Mouse (Mus musculus) heart, embryonic 15.5 days (tissue): ENCODE measurements around the gene Acin1. TPM values are rescaled to one million over a fixed set of nuclear protein-coding genes. Genes with fewer than 3 reads are reported as not detected.

Source experiments
- ATAC-seq: fragments of 200-750 bp; cut with Nextera tagmentation; replicated peaks from 2 replicates; pipeline ENCODE4 v1.8.0; 2017; ENCODE audit warnings: low read depth, moderate TSS enrichment; ENCODE audit not compliant: insufficient number of reproducible peaks, insufficient read depth, low FRiP score
- H3K27ac ChIP-seq: fragments of 300-500 bp; sonication (generic); 2 replicates; pipeline ENCODE4 v1.5.1; 2015; ENCODE audit warnings: mild to moderate bottlenecking, inconsistent platforms
- H3K27me3 ChIP-seq: fragments of 300-500 bp; sonication (generic); 2 replicates; pipeline ENCODE4 v1.6.1; 2015; ENCODE audit warnings: inconsistent platforms
- H3K36me3 ChIP-seq: fragments of 300-500 bp; sonication (generic); 2 replicates; pipeline ENCODE4 v1.6.1; 2015; ENCODE audit warnings: mild to moderate bottlenecking, inconsistent platforms
- H3K4me1 ChIP-seq: fragments of 300-500 bp; sonication (generic); replicated peaks from 2 replicates; pipeline ENCODE4 v1.6.1; 2015; ENCODE audit warnings: inconsistent platforms
- H3K4me2 ChIP-seq: fragments of 300-500 bp; sonication (generic); 2 replicates; pipeline ENCODE4 v1.6.1; 2015; ENCODE audit warnings: inconsistent platforms, mild to moderate bottlenecking, moderate library complexity
- H3K4me3 ChIP-seq: fragments of 300-500 bp; sonication (generic); 2 replicates; pipeline ENCODE4 v1.5.1; 2015; ENCODE audit warnings: mild to moderate bottlenecking, inconsistent platforms
- H3K9ac ChIP-seq: fragments of 300-500 bp; sonication (generic); 2 replicates; pipeline ENCODE4 v1.6.1; 2015; ENCODE audit warnings: mild to moderate bottlenecking, inconsistent platforms
- H3K9me3 ChIP-seq: fragments of 300-500 bp; sonication (generic); replicated peaks from 2 replicates; pipeline ENCODE4 v1.6.1; 2016; ENCODE audit warnings: inconsistent platforms
- WGBS: fragments of 180-500 bp; shearing (Covaris S2); methylation state at CpG from one replicate; pipeline ENCODE4 v1.1.7; 2015; ENCODE audit warnings: mixed read lengths; 5-methylcytosine and 5-hydroxymethylcytosine counted together
- polyA plus RNA-seq: library from polyadenylated mRNA; unstranded; fragments of >200 nt; fragmentation: Nextera tagmentation; extraction: Ambion mirVana; gene quantifications from 2 replicates; pipeline ENCODE4 v1.2.1, GENCODE M21; 2015

The Acin1 gene
- polyA plus RNA-seq, 1 experiment from 2014 or later, result 75.5 TPM

DNA sequence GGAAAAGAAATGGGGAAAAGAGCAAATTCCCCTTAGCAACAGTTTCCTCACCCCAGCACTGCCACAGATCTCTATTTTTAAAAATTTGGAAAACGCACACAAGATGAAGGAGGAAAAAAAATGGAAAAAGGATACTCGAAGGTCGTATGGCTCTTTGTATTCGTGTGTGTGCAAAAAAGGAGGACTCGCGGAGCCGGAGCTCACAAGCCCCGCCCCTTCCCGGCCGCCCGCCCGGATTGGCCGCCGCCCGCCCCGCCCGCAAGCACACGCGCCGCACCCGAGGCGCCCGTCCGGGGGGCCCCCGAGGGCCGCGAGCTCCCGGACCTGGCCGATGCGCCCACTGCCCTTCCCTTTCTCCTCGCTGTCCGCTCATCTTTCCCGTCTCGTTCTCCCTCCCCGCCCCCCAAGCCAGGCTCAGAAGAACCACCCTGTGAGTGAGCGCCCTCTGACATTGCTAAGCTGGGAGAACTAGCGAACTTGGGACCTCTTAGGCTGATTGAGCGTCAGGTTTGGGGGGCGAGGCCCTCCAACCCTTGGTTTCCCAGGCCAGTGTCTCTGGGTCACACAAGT, 80.9 kb downstream of the Acin1 start, which contains the start of gene 4931414P19Rik:
Gene 4931414P19Rik (minus strand): TSS at position 242 of the 570 bp plus-strand sequence.
- H3K27ac ChIP-seq, result peak within 1 kb of the TSS; percentile 85
- WGBS, result under 1% methylated on average over 39 of the region's 39 CpGs

DNA sequence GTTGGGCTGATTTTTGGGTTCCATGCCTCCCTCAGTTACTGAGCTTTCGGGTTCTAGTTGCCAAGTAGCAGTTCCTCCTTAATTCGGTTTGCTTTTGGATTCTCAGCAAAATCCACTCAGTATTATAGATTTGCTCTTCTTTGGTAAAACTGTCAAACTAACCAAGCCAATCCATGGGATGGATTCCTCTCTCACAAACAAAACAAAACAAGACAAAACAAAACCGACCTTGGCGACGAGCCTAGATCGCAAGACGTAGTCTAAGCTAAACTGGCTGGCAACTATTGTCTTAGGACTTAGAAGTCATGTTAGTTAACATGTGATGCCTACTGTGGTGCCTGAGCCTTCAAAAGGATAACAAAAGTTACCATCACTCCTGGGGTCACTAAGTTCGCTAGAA, 83.0 kb downstream of the Acin1 start:
- Histone ChIP-seq H3K27me3 (no peaks in the 10 kb centered on the region), H3K9me3 (no peaks in the 10 kb centered on the region), H3K9ac (no peak overlapping the region), H3K4me1 (peaks cover 20% of the 10 kb centered on the region), H3K4me3 (peak overlapping the region; percentile 83), H3K4me2 (peak overlapping the region; percentile 69), H3K27ac (peak overlapping the region; percentile 98), H3K36me3 (no peaks in the 10 kb centered on the region)
- no peak for ATAC-seq
- 82% methylated on average over 8 of the region's 8 CpGs for WGBS

More for the DNA sequence above, 80.9 kb downstream of the Acin1 start, which contains the start of gene 4931414P19Rik:
- peak within 1 kb of the TSS; percentile 66 for H3K9ac ChIP-seq
- H3K4me2 ChIP-seq, result peak within 1 kb of the TSS; percentile 77
- peak within 1 kb of the TSS; percentile 64 for H3K4me3 ChIP-seq
- no peaks in the 10 kb centered on the region for H3K27me3 ChIP-seq
- H3K9me3 ChIP-seq, result no peaks in the 10 kb centered on the region
- ATAC-seq, result peak; percentile 53; the same call in 1 of the 2 replicates
- H3K4me1 ChIP-seq, result peaks cover 20% of the 10 kb centered on the region
- H3K36me3 ChIP-seq, result no peaks in the 10 kb centered on the region

DNA sequence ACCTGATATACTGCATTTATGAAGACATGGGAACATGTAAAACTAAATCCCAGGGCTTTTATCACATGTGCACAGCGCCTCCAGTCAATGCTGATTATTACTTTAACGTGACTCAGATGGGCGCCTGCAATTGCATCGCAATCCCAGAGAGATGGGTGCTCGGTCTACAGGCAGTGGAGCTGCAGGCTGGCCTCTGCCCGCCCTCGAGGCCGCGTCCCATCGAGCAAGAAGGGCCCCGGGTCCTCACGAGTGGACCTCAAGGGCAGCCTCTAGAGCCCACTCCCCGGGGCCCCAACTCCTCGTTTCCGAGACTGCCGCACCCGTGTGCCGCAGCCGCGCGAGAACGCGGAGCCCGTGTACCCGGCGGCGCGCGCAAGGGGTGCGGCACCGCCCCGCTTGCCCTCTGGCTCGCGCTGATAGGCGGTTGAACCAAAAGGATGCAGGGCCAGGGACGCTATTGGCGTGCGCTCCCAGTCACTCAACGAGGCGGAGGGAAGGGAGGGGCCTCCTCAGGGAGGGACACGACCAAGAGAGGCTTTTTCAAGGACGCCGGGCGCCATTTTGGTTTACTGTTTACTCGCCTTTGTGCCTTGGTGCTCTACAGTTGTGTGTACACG, 83.6 kb downstream of the Acin1 start:
- peak; percentile 98 for ATAC-seq
- Histone ChIP-seq H3K4me2 (peak overlapping the region; percentile 69), H3K9me3 (no peaks in the 10 kb centered on the region), H3K27ac (peak overlapping the region; percentile 98), H3K36me3 (no peaks in the 10 kb centered on the region), H3K4me3 (peak overlapping the region; percentile 83), H3K9ac (peak overlapping the region; percentile 83), H3K4me1 (peaks cover 20% of the 10 kb centered on the region), H3K27me3 (no peaks in the 10 kb centered on the region)
- WGBS, result under 1% methylated on average over 46 of the region's 46 CpGs

DNA sequence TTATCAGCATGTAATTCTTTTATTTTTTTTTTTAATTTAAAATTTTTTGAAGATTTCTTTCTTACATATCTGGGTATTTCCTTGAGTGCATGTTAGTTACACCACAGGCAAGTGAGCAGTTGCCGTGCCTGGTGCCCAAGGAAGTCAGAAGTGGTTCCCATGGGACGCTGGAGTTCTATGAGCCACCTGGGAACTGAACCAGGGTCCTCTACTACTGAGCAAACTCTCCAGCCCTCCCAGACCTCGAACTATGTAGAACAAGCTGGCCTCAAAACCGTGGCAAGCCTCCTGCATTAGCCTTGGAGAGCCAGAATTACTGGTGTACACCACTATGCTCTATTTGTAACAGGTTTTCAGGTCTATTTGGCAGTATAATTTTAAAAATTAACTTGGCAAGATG, 84.1 kb downstream of the Acin1 start:
- no peaks in the 10 kb centered on the region for H3K27me3 ChIP-seq
- no peaks in the 10 kb centered on the region for H3K36me3 ChIP-seq
- H3K27ac ChIP-seq, result peak overlapping the region; percentile 98
- peak overlapping the region; percentile 83 for H3K4me3 ChIP-seq
- peak overlapping the region; percentile 83 for H3K9ac ChIP-seq
- no peaks in the 10 kb centered on the region for H3K9me3 ChIP-seq
- peaks cover 20% of the 10 kb centered on the region for H3K4me1 ChIP-seq
- no peak for ATAC-seq
- WGBS, result 42% methylated on average over 4 of the region's 4 CpGs
- H3K4me2 ChIP-seq, result peak overlapping the region; percentile 69

DNA sequence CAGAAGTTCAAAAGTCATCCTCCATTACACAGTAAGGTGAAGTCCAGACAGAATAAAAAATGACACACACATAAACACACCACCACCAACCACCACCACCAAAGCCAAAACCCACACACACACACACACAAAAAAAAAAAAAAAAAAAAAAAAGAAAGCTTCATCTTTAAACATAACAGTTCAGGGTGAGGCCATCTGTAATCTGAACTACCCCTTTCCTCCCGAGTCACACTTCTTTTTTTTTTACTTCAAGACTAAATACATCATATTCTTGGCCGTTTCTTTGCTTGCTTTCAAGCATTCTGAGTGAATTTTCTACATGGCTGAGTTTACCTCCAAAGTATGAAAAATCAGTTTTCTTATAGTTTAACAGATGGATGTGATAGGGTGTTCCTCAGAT, 85.1 kb downstream of the Acin1 start:
- H3K4me1 ChIP-seq, result peaks cover 20% of the 10 kb centered on the region
- WGBS, result 70% methylated on average over 2 of the region's 2 CpGs
- ATAC-seq, result no peak

DNA sequence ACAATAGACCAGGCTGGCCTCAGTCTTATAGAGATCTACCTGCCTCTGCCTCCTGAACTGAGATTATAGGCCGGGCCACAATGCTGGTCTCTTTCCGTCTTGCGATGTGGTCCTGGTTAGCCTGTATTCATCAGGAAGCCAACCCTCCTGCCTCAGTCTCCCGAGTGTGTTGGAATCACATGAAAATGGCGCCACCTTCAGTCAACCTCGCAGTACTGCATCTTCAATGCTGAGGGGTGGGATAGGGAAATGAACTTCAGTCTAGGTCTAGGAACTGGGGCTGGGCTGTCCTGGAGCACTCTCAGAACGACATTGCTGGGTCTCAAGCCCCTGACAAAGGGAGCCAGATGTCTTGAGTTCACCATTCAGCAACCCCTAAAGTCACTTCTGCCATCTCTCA, 89.6 kb downstream of the Acin1 start:
- Histone ChIP-seq H3K9ac (no peak overlapping the region), H3K4me3 (no peak overlapping the region), H3K27ac (no peak overlapping the region), H3K4me1 (peaks cover 25% of the 10 kb centered on the region), H3K4me2 (no peak overlapping the region), H3K9me3 (no peaks in the 10 kb centered on the region), H3K27me3 (no peaks in the 10 kb centered on the region), H3K36me3 (no peaks in the 10 kb centered on the region)
- ATAC-seq, result no peak
- 78% methylated on average over 7 of the region's 7 CpGs for WGBS

More for the DNA sequence above, 85.1 kb downstream of the Acin1 start:
- H3K36me3 ChIP-seq, result no peaks in the 10 kb centered on the region
- H3K27me3 ChIP-seq, result no peaks in the 10 kb centered on the region
- H3K4me2 ChIP-seq, result no peak overlapping the region
- no peaks in the 10 kb centered on the region for H3K9me3 ChIP-seq
- no peak overlapping the region for H3K4me3 ChIP-seq
- no peak overlapping the region for H3K9ac ChIP-seq
- H3K27ac ChIP-seq, result no peak overlapping the region

DNA sequence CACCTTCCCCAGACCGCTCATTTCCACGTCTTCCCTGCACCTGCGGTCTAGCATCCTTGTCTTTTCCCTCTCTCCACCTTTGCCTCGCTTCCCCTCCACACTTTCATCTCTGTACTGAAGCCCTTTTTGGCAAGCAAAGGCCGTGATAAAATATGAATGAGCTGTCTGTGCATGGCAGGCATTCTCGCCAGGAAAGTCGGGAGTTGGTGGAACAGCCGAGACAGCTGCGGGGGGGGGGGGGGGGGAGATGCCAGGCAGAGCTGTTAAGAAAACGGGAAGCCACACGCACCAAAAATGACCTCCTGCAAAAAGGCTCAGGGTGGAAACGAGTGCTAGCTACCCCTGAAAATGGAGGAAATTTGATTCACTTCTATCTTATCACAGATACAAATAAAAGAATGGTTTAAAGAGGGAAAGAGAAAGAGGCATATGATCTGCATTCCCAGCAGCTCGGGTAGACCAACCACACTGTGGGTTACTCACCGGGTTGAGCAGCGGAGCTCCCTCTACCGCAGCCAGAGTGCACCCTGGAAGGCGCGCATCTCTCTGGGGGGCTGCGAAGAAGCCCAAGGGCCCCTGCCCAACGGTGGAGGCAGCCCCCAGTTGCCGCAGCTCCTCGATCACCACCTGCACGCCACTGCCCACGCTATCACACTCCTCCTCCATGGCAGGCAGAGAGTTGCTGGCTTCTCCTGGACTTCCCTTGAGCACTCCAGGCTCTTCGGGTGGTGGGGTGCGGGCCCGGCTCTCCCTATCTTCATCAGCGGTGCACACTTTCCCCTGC, 91.9 kb downstream of the Acin1 start:
- peaks cover 24% of the 10 kb centered on the region for H3K4me1 ChIP-seq
- 0 out of 2 replicates have a peak, but pooled peaks have one; percentile 36 for ATAC-seq
- H3K9me3 ChIP-seq, result no peaks in the 10 kb centered on the region
- H3K4me3 ChIP-seq, result peak overlapping the region; percentile 34
- peak overlapping the region; percentile 59 for H3K4me2 ChIP-seq
- WGBS, result 50% methylated on average over 28 of the region's 28 CpGs
- H3K27ac ChIP-seq, result peak overlapping the region; percentile 46; the same call in 1 of the 2 replicates
- H3K36me3 ChIP-seq, result no peaks in the 10 kb centered on the region
- H3K27me3 ChIP-seq, result no peaks in the 10 kb centered on the region
- H3K9ac ChIP-seq, result peak overlapping the region; percentile 38; the same call in 1 of the 2 replicates

DNA sequence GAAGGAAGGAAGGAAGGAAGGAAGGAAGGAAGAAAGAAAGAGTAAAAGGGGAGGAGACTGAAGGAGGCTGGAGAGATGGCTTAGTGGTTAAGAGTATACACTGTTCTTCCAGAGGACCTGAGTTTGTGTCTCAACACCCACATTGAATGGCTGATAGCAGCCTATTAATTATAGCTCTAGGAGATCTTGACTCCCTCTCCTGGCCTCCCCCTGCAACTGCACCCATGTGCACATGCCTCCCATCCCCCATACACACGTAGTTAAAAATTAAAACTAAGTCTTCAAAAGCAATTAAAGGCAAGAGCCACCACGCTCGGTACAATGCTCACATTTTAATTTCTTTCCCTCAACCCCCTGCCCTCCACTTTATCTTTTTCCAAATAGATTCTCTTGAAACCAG, 92.7 kb downstream of the Acin1 start:
- Histone ChIP-seq H3K9ac (no peak overlapping the region), H3K4me3 (no peak overlapping the region), H3K27ac (no peak overlapping the region), H3K27me3 (no peaks in the 10 kb centered on the region), H3K36me3 (no peaks in the 10 kb centered on the region), H3K9me3 (no peaks in the 10 kb centered on the region), H3K4me1 (peaks cover 24% of the 10 kb centered on the region), H3K4me2 (peak overlapping the region; percentile 59; the same call in 1 of the 2 replicates)
- ATAC-seq, result no peak
- 91% methylated on average over 3 of the region's 3 CpGs for WGBS

DNA sequence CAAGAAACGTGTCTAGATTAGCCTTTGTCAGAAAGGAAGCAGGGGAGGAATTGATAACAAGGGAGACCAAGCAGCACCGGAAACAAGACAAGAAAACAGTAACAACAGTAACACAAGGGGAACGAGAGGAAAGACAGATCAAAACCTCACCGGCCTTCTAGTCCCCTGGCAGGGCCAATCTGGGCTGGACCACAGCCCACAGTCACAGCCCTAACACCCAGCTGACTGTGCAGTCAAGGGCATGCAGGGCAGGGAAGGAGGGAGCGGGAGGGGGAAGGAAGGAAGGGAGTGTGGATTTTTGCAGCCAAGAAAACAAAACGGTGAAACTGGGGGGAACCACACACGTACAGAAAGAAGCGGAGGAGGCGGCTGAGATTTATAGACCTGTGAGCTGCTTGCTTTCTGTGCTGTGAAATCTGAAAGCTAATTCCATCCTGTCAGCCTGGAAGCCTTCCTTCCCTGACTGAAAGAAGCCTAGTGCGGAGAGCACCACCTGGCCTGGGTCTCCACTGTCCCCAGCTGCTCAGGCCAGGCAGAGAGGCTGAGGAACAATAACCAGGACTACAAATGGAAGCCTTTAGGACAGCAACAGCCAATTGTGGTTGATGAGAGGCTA, 94.3 kb downstream of the Acin1 start:
- Histone ChIP-seq H3K4me1 (peaks cover 32% of the 10 kb centered on the region), H3K9me3 (no peaks in the 10 kb centered on the region), H3K27ac (peak overlapping the region; percentile 90), H3K36me3 (no peaks in the 10 kb centered on the region), H3K27me3 (no peaks in the 10 kb centered on the region), H3K9ac (peak overlapping the region; percentile 46; the same call in 1 of the 2 replicates), H3K4me2 (peak overlapping the region; percentile 24), H3K4me3 (no peak overlapping the region)
- peak; percentile 83 for ATAC-seq
- 23% methylated on average over 10 of the region's 10 CpGs for WGBS
